Mouse (Mus musculus) testis, postnatal 10 days (tissue): ENCODE measurements around the gene Kcnip1.

Experiments
- DNase-seq: peaks from one replicate; pipeline ENCODE4 v3.0.0; 2021; ENCODE audit warnings: low spot score

The Kcnip1 gene

GRCm38 (mm10) chr11:33902377-33902776 is 90.6 kb downstream of the Kcnip1 start:
- DNase-seq, result no peak

GRCm38 (mm10) chr11:33901783-33902182 is 91.2 kb downstream of the Kcnip1 start:
- DNase-seq, result no peak

GRCm38 (mm10) chr11:33891084-33891483 is 101.9 kb downstream of the Kcnip1 start:
- DNase-seq, result no peak

- no peak for DNase-seq
Observed at GRCm38 (mm10) chr11:33890382-33890781, 102.6 kb downstream of the Kcnip1 start.

GRCm38 (mm10) chr11:33887660-33888059 is 105.3 kb downstream of the Kcnip1 start:
- DNase-seq, result no peak

- no peak for DNase-seq
Observed at GRCm38 (mm10) chr11:33885981-33886380, 107.0 kb downstream of the Kcnip1 start.

- no peak for DNase-seq
Observed at GRCm38 (mm10) chr11:33882731-33883328, 110.1 kb downstream of the Kcnip1 start.

- DNase-seq, result no peak
Observed at GRCm38 (mm10) chr11:33874925-33875324, 118.0 kb downstream of the Kcnip1 start.

- peak; percentile 63 for DNase-seq
Observed at GRCm38 (mm10) chr11:33873071-33873781, 119.7 kb downstream of the Kcnip1 start.

- no peak for DNase-seq
Observed at GRCm38 (mm10) chr11:33872716-33873048, 120.3 kb downstream of the Kcnip1 start.

- peak; percentile 57 for DNase-seq
Observed at GRCm38 (mm10) chr11:33871998-33872715, 120.8 kb downstream of the Kcnip1 start.

- DNase-seq, result no peak
Observed at GRCm38 (mm10) chr11:33870246-33870645, 122.7 kb downstream of the Kcnip1 start.

- no peak for DNase-seq
Observed at GRCm38 (mm10) chr11:33869559-33869958, 123.4 kb downstream of the Kcnip1 start.

- no peak for DNase-seq
Observed at GRCm38 (mm10) chr11:33866775-33867174, 126.2 kb downstream of the Kcnip1 start.

- no peak for DNase-seq
Observed at GRCm38 (mm10) chr11:33864245-33864644, 128.7 kb downstream of the Kcnip1 start.

GRCm38 (mm10) chr11:33861823-33862222 is 131.1 kb downstream of the Kcnip1 start:
- no peak for DNase-seq

- no peak for DNase-seq
Observed at GRCm38 (mm10) chr11:33860905-33861582, 131.9 kb downstream of the Kcnip1 start.

GRCm38 (mm10) chr11:33849614-33850013 is 143.3 kb downstream of the Kcnip1 start:
- DNase-seq, result peak; percentile 49

- DNase-seq, result no peak
Observed at GRCm38 (mm10) chr11:33848685-33849084, 144.3 kb downstream of the Kcnip1 start.

- no peak for DNase-seq
Observed at GRCm38 (mm10) chr11:33845931-33846330, 147.0 kb downstream of the Kcnip1 start.

GRCm38 (mm10) chr11:33843294-33843864 is 149.6 kb downstream of the Kcnip1 start:
- DNase-seq, result no peak

GRCm38 (mm10) chr11:33839049-33839448 is 153.9 kb downstream of the Kcnip1 start:
- no peak for DNase-seq
